Mouse (Mus musculus) T-helper 1 cell (primary cell): ENCODE data around the gene Fam110a.

Source experiments
- in situ Hi-C: fragments of 300-600 bp; cut with MboI, MseI; formaldehyde crosslinking; loops from one replicate; pipeline ENCODE4 v1.15.1; 2025; ENCODE audit warnings: high pct_unique_total_duplicates

Fam110a gene

DNA sequence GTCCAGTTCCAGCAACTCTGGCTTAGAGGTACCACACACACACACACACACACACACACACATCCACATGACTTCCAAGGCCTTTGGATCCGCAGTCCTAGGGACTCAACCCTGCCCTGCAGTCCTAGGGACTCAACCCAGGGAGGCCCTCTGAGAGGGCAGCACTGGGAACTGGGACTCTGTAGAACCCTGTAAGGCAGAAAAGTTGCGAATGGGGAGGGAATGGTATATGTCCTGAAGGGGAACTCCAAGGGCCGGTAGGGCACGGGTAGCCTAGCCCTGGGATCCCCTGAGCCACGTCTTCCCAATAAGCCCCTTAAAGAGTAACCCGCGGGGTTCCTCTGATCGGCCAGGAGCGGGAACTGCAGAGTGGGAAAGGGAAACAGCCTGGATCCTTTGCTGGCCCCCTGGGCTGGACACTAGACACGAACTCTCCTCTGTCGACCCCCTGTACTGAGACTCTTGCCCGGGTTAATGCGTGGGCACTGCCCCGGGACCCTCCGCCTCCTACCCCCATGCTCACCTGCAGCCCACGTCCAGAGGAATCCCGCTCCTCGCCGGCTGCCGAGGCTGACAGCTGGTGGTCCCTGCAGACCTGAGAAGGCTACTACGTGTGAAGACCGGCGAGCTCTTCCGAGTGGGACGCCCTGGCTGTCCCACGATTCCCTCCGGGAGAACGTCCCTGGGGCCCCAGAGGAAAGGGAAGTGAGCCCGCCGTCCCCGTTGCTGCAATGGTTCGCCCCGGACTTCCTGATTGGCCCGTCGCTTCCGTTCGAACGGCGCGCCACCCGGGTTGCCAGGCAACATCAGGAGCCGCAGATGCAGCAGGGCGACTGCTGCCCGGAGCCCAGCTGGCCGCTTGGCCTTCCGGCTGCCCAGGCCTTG lies at the start of gene Fam110a:
Gene Fam110a, minus strand, starts transcription at position 750 of the 885 bp plus-strand sequence.
- in situ Hi-C loops, result loop anchor here (10.0 to 25.0 kb wide), 3 partner anchors 355 to 1075 kb away; partner anchors contain the start of genes Abhd12, Gins1 and Rbck1

DNA sequence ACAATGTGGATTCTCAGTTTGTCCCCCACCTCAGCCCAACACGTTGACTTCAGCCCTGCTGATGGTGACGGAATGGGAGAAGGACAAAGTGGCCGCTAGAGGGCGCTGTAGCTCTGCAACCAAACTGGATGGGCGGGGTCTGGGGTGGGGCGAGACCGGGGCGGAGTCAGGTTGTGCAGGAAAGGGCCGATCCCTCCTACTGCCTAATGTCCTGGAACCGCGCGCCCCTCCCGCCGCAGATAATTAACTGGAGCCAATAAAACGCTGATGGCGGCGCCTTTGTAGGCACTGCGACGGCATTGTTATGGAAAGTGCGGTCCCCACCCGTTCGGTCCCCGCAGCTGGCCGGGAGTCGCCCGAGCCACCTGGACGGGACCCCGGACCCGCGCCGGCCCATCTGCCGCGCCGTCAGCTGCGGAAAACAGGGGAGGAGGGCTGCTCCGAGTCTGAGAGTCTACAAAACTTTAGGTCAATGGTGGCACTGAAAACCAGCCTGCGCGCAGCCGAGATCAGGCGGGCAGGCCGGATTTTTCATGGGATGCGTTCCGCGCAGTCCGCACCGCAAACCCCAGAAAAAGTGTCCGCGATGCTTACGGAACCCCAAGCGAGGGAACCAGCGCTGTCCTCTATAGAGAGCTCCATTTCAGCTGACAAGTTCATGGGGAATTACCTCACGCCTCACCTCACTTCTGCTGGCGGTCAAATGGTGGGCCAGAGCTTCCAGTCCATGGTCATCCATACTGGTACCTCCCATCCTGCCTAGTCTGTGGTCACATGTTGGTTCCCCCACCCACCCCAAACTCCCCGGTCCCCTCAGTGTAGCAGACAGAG lies 49.4 kb upstream of the Fam110a start:
- in situ Hi-C loops, result loop anchor here (10.0 kb wide), 2 partner anchors 165 to 985 kb away; no protein-coding TSS in a partner anchor

DNA sequence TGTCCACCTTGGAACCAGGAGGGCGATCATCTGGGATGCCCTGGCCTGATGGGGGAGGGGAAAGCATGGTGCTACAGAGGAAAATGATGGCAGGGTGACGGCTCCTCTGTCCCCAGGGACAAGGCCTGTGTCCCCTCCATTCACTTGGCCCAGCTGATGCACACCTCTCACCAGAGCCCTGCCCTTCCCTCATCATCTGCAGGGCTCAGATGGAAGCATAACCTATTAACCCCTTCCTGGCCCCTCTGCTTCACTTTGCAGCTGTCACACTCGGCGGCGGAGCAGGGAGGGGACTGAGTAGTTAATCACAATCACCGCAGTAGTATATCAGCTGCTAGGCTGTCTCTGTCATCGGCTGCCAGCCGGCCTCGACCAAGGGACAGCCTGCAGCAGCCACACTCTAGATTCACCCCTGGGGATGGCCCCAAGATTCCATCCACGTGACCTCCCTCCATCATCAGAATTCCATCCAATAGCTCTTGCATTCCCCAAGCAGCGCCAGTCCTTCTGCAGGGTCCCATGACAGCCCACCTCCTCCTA lies 44.9 kb upstream of the Fam110a start:
- in situ Hi-C loops, result loop anchor here (10.0 kb wide), 1 partner anchor 170 kb away; no protein-coding TSS in a partner anchor

DNA sequence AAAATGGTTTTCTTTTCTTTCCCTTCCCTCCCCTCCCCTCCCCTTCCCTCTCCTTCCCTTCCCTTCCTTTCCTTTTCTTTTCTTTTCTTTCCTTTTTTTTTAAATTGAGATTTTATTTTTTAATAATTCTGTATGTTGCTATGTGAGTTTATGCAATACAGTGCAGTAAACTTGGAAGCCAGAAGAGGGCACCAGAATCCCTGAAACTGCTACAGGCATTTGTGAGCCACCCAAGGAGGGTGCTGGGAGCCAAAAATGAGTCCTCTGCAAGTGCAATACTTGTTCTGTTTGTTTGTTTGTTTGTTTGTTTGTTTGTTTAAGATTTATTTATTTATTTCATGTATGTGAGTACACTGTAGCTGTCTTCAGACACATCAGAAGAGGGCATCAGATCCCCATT lies 42.0 kb upstream of the Fam110a start:
- in situ Hi-C loops, result loop anchor here (10.0 kb wide), 1 partner anchor 173 kb away; no protein-coding TSS in a partner anchor

DNA sequence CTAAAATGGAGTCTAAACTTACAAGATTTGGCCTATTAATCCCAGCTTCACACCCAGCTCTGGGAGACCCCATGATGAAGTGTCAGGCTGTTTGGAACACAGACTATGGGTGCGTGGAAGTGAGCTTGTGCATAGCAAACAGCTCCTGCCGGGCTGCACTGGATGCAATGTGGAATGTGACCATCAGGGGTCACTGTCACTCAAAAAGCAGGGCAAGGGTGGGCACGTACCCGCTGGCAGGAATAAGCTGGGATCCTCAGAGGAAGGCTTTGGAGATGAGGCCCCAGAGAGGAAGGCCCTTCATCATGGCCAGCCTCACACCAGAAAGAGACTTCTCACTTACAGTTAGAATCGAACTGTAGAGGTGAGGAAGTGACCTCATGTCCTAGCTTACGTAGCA lies 40.2 kb upstream of the Fam110a start:
- in situ Hi-C loops, result loop anchor here (10.0 kb wide), 1 partner anchor 175 kb away; no protein-coding TSS in a partner anchor

DNA sequence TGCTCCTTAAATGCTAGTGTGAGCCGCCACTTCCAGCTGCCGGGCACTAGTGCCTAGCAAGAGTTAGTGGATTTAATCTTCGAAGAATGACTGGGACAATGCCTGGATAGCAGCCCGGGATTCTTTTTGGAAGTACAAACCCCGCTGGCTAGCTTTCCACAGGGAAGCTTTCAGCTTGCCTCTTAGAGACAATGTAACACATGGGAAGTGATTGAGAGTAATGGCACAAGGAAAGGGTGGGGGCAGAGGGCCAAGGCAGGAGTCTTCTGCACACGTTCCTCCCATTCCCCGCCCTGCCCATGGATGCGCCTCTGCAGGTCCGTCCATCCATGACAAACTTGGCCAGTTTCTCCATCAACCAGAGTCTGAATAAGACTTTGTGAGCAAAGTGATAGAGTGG lies 36.6 kb upstream of the Fam110a start:
- in situ Hi-C loops, result no loop called here

DNA sequence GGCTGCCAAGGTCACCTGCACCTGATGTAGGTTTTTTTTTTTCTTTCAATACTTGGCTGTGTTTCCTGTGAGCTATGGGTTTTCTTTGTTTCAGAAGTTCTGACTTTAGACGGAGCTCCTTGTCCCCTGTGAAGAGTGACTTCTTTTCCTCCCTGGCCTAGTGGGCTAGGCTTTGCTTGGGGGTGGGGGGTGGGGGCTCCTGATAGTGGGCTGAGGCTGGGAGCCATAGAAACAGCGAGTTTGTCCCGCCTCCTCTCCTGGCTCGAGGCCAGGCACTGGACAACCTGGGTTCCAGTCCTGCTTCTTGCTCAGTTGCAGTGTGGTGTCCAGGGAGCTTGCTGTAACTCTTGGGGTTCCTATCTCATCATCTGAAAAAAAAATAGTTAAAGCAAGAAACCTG lies 36.0 kb upstream of the Fam110a start:
- in situ Hi-C loops, result no loop called here

DNA sequence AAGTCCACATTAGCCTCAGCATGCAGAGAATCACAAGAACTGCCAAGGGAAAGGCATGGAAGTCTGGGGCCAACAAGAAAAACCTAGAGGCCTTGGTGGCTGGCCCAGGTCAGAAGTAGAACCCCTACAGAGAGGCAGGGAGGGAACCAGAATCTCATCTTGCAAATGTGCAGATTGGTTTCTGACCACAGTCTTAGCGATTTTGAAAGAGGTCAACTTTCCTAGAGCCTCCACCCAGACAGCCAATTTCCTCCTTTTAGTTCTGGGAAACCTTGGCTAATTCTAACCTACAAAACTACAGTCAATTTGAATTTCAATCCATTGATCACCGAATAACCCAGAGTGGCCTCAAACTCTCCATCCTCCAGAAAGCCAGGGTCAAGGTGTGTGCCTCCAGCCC lies 32.7 kb upstream of the Fam110a start:
- in situ Hi-C loops, result no loop called here

DNA sequence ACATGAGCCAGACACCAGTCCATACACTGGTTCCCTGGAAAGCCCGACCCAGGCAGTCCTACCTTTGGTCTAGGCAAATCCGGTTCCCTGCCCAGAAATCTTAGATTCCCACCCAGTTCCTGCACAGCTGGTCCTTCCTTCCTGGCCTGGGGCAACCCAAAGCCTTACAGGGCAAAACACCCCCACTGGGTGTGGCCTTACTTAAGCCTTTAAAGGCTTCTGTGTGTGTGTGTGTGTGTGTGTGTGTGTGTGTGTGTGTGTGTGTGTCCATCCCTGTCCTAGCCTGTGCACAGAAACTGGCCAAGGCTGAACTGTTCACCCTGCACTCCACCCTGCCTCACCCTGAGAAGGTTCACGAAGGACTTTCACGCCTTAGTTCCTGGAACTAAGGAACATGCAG lies 32.2 kb upstream of the Fam110a start:
- in situ Hi-C loops, result no loop called here

DNA sequence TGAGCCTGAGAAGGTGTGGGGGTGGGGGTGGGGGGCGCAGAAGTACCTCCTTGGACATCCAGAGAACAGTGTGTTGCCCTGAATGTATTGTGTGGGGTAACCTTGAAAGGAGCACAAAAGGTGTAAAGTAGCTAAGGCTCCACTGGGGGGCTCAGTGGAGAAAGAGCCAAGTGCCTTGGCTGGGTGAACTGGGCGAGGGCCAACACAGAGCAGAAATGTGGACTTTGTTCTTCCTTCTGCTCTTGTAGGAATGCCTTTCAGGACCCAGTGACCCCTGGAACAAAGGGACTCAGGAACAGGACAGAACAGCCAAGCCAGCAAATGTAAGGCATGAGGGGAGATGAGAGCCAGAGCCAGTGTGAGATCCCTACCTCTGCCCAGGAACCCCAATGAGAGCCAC lies 31.7 kb upstream of the Fam110a start:
- in situ Hi-C loops, result no loop called here

DNA sequence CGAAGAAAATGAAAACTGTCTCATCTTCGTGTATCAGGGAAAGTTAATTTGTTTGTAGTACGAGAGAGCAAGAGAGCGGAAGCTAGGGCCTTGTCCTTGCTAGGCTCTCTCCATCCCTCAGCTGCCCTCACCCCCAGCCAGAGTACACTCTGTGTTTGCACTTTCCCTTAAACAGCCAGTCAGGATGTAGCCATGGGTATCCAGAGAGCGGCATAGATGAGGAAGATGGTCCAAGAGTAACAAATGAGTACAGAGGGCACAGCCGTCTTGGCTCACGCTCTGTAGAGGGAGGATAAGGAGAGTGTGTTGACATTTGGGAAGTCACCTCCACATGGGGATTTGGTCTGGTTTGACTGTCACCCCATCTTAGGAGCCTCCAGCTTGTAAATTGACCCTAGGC lies 30.6 kb upstream of the Fam110a start:
- in situ Hi-C loops, result no loop called here

DNA sequence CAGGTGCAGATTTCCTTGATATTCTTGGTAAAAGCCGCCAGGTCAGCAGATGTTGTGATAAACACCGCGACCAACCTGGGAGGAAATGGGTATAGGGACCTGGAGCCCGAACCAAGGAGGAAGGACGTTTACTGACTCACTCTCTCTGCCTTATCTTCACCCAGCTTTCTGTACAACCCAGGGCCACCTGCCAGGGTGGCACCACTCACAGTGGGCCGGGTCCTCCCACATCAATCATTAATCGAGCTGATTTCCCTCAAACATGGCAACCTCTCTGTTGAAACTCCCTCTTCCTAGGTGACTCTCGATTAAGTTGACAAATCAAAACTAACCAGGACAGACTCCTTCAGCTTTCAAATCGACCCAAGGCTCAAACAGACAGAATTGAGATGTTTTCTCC lies 30.2 kb upstream of the Fam110a start:
- in situ Hi-C loops, result no loop called here

DNA sequence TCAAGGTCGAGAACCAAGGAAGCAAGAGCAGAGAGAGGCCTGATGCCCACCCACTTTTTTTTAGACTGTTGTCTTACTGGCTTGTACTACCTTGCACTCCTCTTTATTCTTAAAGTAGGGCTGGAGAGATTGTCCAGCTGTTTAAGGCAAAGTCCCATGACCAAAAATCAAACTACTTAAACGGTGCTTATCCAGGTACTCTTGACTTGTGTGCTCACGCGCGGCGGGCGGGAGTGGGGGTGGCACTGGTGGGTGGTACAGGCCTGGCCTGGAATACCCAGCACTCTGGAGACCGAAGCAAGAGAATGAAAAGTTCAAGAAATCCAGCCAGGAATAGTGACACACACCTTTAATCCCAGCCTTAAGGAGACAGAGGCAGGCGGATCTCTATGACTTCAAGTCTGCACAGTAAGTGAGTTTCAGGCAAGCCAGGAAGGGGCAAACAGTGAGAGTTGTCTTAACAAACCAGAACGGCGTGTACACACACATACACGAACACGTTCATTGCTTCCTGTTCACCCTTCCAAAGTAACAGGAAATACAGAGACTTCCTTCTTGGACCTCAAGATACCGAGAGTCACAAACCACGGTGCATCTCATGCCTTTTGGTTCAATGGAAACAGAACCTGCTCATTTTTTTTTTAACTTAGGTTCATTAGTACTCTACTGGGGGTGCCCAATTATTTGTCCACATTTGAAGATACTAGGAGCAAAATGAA lies 29.2 kb upstream of the Fam110a start:
- in situ Hi-C loops, result no loop called here

DNA sequence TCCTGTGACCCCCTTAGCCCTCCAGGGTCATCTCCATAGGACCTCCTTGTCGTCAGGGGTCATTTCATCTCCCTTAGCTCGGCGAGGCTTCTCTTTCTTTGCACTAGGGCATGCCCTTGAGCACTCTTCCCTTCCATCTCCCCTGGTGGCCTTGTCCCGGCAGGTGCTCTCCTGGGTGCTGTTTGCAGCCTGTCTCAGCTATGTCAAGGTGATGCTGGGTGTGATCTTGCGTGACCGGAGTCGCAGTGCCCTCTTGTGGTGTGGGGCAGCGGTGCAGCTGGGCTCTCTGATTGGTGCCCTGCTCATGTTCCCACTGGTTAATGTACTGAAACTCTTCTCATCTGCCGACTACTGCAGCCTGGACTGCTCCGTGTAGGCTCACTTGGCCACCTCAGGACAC lies 27.8 kb upstream of the Fam110a start:
- in situ Hi-C loops, result no loop called here

DNA sequence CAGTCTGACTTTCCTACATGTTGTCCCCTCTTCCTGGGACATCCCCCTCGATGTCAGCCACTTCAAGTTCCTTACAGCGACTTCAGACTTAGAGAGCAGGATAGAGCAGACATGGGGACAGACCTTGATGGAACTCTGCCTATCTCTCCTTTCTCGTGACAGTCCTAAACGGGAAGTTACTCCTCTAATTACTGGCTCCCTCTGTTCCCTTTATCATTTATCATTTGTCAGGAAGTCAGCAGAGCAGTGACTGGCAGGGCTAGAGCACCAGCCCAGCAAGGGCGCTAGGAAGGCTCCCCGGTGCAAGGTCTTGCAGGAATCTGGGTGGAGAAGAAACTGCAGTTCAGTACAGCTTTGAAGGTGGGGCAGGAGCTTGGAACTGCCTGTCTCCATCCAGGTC lies 22.5 kb upstream of the Fam110a start:
- in situ Hi-C loops, result no loop called here

DNA sequence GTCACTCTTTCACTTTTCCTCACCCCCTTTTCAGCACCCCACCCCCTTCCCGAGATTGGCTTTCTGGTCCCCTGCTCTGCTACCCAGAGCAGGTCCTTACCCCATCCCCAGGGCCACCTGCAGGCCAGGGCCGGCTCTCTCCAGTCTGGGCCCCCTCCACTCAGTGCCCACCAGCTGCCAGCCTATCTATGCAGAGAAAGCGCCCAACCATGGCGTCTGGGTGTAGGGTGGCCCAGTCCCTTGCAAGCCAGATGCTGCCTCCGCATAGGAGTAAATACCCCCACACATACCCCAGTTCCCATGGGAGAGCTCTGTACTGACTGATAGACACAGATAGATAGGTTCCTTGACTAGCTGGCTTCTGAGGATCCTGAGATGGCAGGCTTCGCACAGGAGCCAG lies 20.7 kb upstream of the Fam110a start:
- in situ Hi-C loops, result no loop called here

DNA sequence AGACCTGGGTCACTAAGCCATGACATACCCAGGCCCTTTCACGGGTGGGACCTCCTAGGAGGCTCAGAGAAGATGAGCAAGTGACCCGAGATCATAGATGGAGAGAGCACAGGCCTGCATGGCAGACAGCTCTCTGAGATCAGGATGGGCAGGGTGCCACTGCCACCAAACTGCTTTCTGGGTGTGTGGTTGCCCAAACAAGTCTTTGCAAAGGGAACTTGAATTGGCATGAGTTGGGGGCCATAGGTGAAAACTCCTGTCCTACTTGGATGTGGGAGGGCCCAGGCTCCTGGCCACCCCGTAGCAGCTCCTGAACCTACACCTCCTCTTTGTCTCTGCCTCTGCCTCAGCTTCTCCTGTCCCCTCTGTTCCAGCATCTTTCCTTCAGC lies 20.3 kb upstream of the Fam110a start:
- in situ Hi-C loops, result no loop called here

DNA sequence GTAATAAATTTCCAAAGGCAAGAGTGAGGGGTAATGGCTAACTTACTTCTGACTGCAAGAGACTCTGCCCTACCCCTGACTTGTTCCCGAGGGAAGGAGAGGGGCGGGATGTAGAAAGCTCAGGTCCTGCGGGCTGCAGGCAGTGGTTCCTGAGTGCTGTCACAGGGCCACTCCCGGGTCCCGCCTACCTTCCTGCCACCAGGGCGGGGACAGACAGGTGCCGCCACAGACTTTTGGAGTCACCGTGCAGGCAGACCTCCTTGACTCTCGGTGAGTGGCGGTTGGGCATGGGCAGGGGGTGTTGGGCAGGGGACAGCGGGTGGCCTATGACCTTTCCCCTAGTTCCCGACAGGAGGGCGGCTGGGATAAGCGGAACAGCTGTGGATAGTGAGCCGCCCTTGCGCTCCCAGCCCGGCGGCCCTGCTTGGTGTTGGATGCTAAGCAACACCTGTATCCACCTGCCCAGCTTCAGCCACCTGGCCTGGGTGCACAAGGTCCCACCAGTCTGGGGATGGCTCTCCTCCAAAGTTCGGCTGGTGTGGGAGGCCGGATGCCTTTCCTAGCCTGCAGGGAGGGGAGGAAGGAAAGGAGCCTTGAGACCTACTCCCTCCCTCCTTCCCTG lies 19.8 kb upstream of the Fam110a start:
- in situ Hi-C loops, result loop anchor here (25.0 kb wide), 1 partner anchor 788 kb away; no protein-coding TSS in a partner anchor

DNA sequence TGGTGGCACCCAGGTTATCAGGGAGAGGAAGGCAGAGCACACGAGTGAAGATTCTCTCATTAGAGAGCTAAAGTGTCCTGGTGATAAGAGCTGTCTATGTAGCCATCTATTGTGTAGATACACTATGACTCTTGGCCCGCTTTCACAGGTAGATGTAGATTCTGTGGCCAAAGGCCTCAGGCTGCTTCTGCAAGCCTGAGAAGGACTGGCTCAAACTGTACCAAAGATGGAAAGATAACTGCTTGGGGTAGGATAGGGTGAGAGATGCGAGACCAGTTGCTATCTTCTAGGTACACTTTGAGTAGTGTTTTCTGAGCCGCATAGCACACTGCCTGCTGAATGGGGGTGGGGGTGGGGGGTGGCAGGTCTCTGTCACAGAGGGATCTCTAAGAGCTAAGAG lies 18.9 kb upstream of the Fam110a start:
- in situ Hi-C loops, result loop anchor here (25.0 kb wide), 1 partner anchor 788 kb away; no protein-coding TSS in a partner anchor

DNA sequence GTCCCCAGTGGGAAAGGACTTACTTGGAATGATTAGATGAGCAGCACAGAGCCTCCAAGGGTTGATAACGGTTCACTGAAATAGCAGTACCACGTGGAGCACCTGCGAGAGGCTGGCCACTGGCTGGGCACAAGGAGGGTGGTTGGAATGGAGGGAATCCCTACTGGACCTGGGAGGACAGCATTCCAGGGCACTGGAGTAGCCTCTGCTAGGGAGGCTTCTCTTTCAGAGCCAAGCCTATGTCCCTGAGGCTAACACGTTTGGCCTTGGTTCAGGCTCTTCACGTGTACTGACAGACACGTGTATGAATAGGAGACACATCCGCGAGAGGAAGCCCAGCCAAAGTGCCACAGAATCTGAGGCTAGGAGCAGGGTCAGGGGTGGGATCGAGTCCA lies 18.5 kb upstream of the Fam110a start:
- in situ Hi-C loops, result loop anchor here (25.0 kb wide), 1 partner anchor 789 kb away; no protein-coding TSS in a partner anchor
